Mouse (Mus musculus) intestine, embryonic 15.5 days (tissue): Measurements from ENCODE around the gene Plxnd1. TPM values are rescaled to one million over a fixed set of nuclear protein-coding genes. Genes with fewer than 3 reads are reported as not detected.

ENCODE experiments used
- ATAC-seq: fragments of 200-750 bp; cut with Nextera tagmentation; 2 replicates; pipeline ENCODE4 v1.8.0; 2017; ENCODE audit warnings: moderate TSS enrichment, moderate library complexity
- H3K27ac ChIP-seq: fragments of 300-500 bp; sonication (generic); 2 replicates; pipeline ENCODE4 v1.5.1; 2015; ENCODE audit warnings: mild to moderate bottlenecking, inconsistent platforms
- H3K27me3 ChIP-seq: fragments of 300-500 bp; sonication (generic); replicated peaks from 2 replicates; pipeline ENCODE4 v1.6.1; 2015; ENCODE audit warnings: inconsistent platforms
- H3K36me3 ChIP-seq: fragments of 300-500 bp; sonication (generic); 2 replicates; pipeline ENCODE4 v1.6.1; 2015; ENCODE audit warnings: inconsistent platforms
- H3K4me1 ChIP-seq: fragments of 300-500 bp; sonication (generic); replicated peaks from 2 replicates; pipeline ENCODE4 v1.6.1; 2015; ENCODE audit warnings: inconsistent platforms
- H3K4me2 ChIP-seq: fragments of 300-500 bp; sonication (generic); replicated peaks from 2 replicates; pipeline ENCODE4 v1.6.1; 2015; ENCODE audit warnings: mild to moderate bottlenecking, inconsistent platforms
- H3K4me3 ChIP-seq: fragments of 300-500 bp; sonication (generic); replicated peaks from 2 replicates; pipeline ENCODE4 v1.5.1; 2015; ENCODE audit warnings: inconsistent platforms
- H3K9ac ChIP-seq: fragments of 300-500 bp; sonication (generic); 2 replicates; pipeline ENCODE4 v1.6.1; 2015; ENCODE audit warnings: inconsistent platforms
- H3K9me3 ChIP-seq: fragments of 300-500 bp; sonication (generic); 2 replicates; pipeline ENCODE4 v1.6.1; 2016; ENCODE audit warnings: inconsistent platforms
- WGBS: fragments of 180-500 bp; shearing (Covaris S2); methylation state at CpG from one replicate; pipeline ENCODE4 v1.1.7; 2015; 5-methylcytosine and 5-hydroxymethylcytosine counted together
- polyA plus RNA-seq: library from polyadenylated mRNA; unstranded; fragments of >200 nt; fragmentation: Nextera tagmentation; extraction: Ambion mirVana; gene quantifications from 2 replicates; pipeline ENCODE4 v1.2.1, GENCODE M21; 2015

Gene Plxnd1
- polyA plus RNA-seq, 1 experiment from 2014 or later: 28.9 TPM

DNA sequence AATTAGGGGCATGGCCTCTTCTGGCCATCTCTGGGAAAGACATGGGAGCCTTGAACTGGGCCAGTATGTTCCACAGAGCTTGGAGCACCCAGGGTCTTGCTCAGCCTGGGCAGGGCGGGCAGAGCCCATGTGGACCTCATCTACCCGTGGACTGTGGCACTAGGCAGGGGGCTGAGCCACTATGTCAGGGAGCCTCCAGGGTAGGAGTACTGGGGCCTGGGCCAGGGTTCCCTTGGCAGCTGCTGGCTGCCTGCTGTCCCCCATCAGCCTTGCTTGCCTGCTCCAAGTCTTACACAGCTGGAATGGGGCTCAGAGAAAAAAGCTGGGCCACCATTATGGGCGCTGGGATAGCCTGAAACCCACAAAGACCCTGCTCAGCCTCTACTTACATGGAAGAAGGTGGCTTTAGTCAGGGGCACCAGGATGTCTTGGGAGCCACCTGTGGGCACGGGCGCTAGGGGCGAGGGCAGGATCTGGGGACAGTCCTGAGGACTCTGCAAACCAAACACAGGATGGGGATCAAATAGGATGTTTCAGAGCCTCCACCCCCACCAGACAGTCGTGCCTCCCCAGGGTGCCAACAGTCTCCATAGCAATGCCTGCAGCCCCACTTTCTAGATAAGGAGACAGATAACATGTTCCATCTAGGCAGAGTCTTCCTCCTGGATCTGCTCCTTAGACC lies 22.6 kb downstream of the Plxnd1 start:
- WGBS: 77% methylated on average over 7 of the region's 7 CpGs
- no peak overlapping the region for H3K27ac ChIP-seq
- no peak for ATAC-seq

GRCm38 (mm10) chr6:115971273-115972060 lies 23.3 kb downstream of the Plxnd1 start:
- no peaks in the 10 kb centered on the region for H3K9me3 ChIP-seq
- H3K4me3 ChIP-seq: no peak overlapping the region
- no peaks in the 10 kb centered on the region for H3K27me3 ChIP-seq
- peaks cover 12% of the 10 kb centered on the region; the same call in 1 of the 2 replicates for H3K36me3 ChIP-seq
- WGBS: 39% methylated on average over 13 of the region's 13 CpGs
- no peak overlapping the region for H3K4me2 ChIP-seq
- no peak for ATAC-seq
- H3K9ac ChIP-seq: no peak overlapping the region
- peaks cover 25% of the 10 kb centered on the region for H3K4me1 ChIP-seq
- H3K27ac ChIP-seq: no peak overlapping the region

More for the DNA sequence above, 22.6 kb downstream of the Plxnd1 start:
- Histone ChIP-seq H3K9me3 (no peaks in the 10 kb centered on the region), H3K4me3 (no peak overlapping the region), H3K4me2 (no peak overlapping the region), H3K9ac (no peak overlapping the region), H3K4me1 (peaks cover 25% of the 10 kb centered on the region), H3K36me3 (peaks cover 12% of the 10 kb centered on the region; the same call in 1 of the 2 replicates), H3K27me3 (no peaks in the 10 kb centered on the region)

DNA sequence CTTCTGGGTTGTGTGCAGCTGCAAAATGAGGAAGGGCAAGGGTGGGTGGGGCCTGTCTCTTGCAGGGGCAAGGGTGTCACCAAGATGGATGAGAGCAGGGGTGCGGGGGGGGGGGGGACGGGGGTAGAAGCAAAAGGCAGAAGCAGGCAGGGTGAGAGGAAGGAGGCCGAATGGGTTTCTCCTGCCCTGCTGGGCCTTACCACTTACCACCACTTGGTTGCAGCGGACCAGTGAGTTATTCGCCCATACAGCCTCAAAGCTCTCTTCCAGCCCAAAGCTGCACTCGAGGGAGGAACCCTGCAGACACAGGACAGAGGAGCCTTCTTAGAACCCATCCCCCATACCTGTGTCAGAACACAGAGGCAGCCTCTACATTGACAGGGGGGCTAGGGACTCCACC lies 24.9 kb downstream of the Plxnd1 start:
- no peak for ATAC-seq
- H3K9ac ChIP-seq: no peak overlapping the region
- no peak overlapping the region for H3K27ac ChIP-seq
- H3K27me3 ChIP-seq: no peaks in the 10 kb centered on the region
- peaks cover 25% of the 10 kb centered on the region for H3K4me1 ChIP-seq
- H3K36me3 ChIP-seq: peaks cover 7% of the 10 kb centered on the region; the same call in 1 of the 2 replicates
- no peaks in the 10 kb centered on the region for H3K9me3 ChIP-seq
- H3K4me3 ChIP-seq: no peak overlapping the region
- WGBS: 73% methylated on average over 4 of the region's 6 CpGs
- H3K4me2 ChIP-seq: no peak overlapping the region

DNA sequence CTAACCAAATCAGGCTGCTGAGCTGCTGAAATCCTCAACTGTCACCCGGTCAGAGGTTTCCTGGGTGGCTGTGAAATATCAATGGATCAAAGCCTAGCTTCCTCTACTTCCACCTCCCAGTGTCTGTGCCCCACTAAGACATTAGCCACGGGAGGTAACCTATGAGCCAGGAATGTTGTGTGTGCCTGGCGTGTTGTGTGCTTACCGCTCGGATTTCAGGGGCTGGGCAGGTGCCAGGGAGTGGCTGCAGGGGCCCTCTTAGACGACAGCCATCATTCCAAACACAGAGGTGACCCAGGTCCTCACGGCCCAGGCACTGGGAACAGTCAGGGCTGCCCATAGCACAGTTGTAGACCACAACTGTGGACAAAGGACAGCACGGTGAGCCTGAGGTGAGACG lies 25.7 kb downstream of the Plxnd1 start:
- no peaks in the 10 kb centered on the region for H3K9me3 ChIP-seq
- peaks cover 9% of the 10 kb centered on the region; the same call in 1 of the 2 replicates for H3K36me3 ChIP-seq
- ATAC-seq: no peak
- H3K27ac ChIP-seq: no peak overlapping the region
- no peaks in the 10 kb centered on the region for H3K27me3 ChIP-seq
- 75% methylated on average over 9 of the region's 9 CpGs for WGBS
- peaks cover 25% of the 10 kb centered on the region for H3K4me1 ChIP-seq
- H3K9ac ChIP-seq: no peak overlapping the region
- no peak overlapping the region for H3K4me3 ChIP-seq
- H3K4me2 ChIP-seq: no peak overlapping the region

GRCm38 (mm10) chr6:115968700-115969099 lies 26.1 kb downstream of the Plxnd1 start:
- H3K36me3 ChIP-seq: peaks cover 10% of the 10 kb centered on the region; the same call in 1 of the 2 replicates
- no peak overlapping the region for H3K4me2 ChIP-seq
- no peaks in the 10 kb centered on the region for H3K9me3 ChIP-seq
- no peak overlapping the region for H3K4me3 ChIP-seq
- H3K4me1 ChIP-seq: peaks cover 25% of the 10 kb centered on the region
- no peaks in the 10 kb centered on the region for H3K27me3 ChIP-seq
- WGBS: 87% methylated on average over 6 of the region's 6 CpGs
- H3K9ac ChIP-seq: no peak overlapping the region
- ATAC-seq: no peak
- H3K27ac ChIP-seq: no peak overlapping the region

DNA sequence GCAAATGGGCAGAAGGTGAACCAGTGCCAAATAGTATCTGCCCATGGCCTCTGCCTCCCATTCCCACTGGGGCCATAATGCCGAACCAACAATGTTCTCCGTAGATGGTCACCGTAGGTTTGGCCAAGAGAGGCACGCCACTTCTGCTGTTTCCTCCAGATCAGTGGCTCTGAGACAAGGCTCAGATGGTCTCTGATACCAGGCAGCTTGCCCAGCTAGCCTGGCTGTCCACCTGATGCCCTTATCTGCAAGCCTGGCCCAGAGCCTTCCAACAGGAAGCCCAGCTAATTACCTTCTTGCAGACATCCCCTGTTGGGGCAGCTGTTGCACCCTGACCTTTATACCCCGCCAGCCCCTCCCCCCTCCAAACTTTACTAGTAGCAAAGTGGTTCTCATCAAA lies 26.7 kb downstream of the Plxnd1 start:
- H3K9me3 ChIP-seq: no peaks in the 10 kb centered on the region
- H3K9ac ChIP-seq: no peak overlapping the region
- peaks cover 10% of the 10 kb centered on the region; the same call in 1 of the 2 replicates for H3K36me3 ChIP-seq
- H3K4me3 ChIP-seq: no peak overlapping the region
- WGBS: 82% methylated on average over 5 of the region's 5 CpGs
- peaks cover 20% of the 10 kb centered on the region for H3K4me1 ChIP-seq
- H3K27ac ChIP-seq: no peak overlapping the region
- no peak for ATAC-seq
- H3K27me3 ChIP-seq: no peaks in the 10 kb centered on the region
- no peak overlapping the region for H3K4me2 ChIP-seq

DNA sequence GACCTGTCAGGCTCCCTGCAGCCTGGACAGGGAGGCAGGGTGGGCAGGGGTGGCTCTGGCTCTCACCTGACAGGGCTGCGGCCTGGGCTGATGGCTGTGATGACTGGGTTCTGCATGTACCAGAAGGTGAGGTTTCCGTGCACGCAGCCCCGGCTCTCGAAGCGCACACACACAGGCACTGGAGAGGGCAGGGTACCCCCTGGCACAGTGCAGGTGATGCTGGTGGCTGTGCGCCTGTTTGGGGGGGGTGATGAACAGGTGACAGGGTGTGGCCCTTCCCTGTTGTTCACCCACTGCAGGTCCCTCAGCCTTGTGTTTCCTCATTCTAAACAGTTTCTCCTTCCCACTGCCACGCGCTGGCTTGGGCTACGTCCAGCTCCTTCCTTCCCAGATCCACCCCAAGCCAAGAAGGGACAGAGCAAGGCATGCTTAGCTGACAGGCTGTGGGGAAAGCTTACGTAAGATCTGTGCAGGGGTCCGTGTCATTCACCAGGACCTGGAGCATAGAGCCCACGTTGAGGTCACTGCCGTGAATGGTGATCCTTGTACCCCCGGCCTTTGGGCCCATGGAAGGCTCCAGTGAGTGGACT lies 27.4 kb downstream of the Plxnd1 start:
- Histone ChIP-seq H3K9me3 (no peaks in the 10 kb centered on the region), H3K4me3 (no peak overlapping the region), H3K9ac (no peak overlapping the region), H3K36me3 (peaks cover 10% of the 10 kb centered on the region), H3K27me3 (no peaks in the 10 kb centered on the region), H3K4me1 (peaks cover 13% of the 10 kb centered on the region), H3K4me2 (no peak overlapping the region), H3K27ac (no peak overlapping the region)
- ATAC-seq: no peak
- WGBS: 90% methylated on average over 15 of the region's 15 CpGs

- H3K36me3 ChIP-seq: peaks cover 10% of the 10 kb centered on the region
- H3K4me2 ChIP-seq: no peak overlapping the region
- 90% methylated on average over 19 of the region's 19 CpGs for WGBS
- no peak for ATAC-seq
- H3K9ac ChIP-seq: no peak overlapping the region
- H3K27ac ChIP-seq: no peak overlapping the region
- H3K4me1 ChIP-seq: peaks cover 3% of the 10 kb centered on the region
- H3K27me3 ChIP-seq: no peaks in the 10 kb centered on the region
- no peak overlapping the region for H3K4me3 ChIP-seq
- H3K9me3 ChIP-seq: no peaks in the 10 kb centered on the region
Measured at GRCm38 (mm10) chr6:115966227-115966966, 28.4 kb downstream of the Plxnd1 start.

DNA sequence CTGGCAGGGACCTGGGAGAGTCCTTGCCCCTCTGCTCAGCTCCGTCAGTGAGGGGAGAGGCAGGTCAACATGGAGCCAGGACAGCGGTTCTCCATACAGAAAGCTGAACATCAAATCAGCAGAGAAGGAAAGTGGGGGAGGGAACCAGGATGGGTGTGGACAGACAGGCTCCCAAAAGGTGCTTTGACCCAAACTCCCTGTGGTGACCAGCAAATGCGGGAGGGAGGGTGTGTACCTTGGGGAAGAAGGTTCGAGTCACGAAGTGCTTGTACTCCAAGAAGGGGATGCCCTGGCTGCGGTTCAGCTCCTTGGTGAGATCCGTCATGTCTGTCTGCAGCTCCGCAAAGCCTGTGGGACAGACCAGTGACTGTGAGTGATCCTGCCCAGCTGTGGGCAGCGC lies 31.1 kb downstream of the Plxnd1 start:
- Histone ChIP-seq H3K9me3 (no peaks in the 10 kb centered on the region), H3K9ac (no peak overlapping the region), H3K4me1 (peaks cover 12% of the 10 kb centered on the region), H3K27me3 (no peaks in the 10 kb centered on the region), H3K4me2 (no peak overlapping the region), H3K27ac (no peak overlapping the region), H3K4me3 (no peak overlapping the region), H3K36me3 (peaks cover 10% of the 10 kb centered on the region)
- whole genome bisulfite sequencing: 77% methylated on average over 9 of the region's 9 CpGs
- no peak for ATAC-seq

DNA sequence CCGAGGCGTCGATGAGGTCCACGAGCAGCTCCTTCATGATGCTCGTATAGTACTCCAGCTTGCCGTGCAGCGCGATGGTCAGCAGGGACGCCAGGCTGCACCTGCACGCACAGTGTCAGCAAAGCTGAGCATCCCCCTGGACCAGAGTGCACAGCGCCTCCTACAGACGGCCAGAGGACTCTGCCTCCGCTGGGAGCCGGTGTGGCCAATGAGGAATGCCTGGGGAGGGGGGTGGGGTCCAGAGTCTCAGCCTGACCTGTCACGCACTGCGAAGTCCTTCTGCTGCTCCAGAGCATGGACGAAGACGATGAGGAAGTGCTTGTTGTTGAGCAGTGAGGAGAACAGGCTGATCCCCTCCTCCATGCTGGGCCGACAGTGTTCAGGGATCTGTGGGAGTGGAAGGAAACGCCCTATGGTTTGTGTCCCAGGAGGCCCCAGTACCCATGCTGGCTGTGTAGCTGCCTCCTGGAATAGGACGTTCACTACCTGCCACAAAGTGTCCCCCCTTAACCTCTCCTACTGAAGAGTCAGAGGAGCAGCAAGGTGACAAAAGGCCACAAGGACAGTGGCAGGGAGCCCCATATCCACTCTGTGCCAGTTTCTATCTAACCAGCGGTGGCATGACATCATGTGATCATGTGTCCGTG lies 32.2 kb downstream of the Plxnd1 start:
- Histone ChIP-seq H3K4me2 (no peak overlapping the region), H3K36me3 (peaks cover 5% of the 10 kb centered on the region; the same call in 1 of the 2 replicates), H3K27ac (no peak overlapping the region), H3K27me3 (no peaks in the 10 kb centered on the region), H3K9ac (no peak overlapping the region), H3K4me3 (no peak overlapping the region), H3K9me3 (no peaks in the 10 kb centered on the region), H3K4me1 (peaks cover 20% of the 10 kb centered on the region)
- whole genome bisulfite sequencing: 50% methylated on average over 23 of the region's 23 CpGs
- ATAC-seq: 0 out of 2 replicates have a peak, but pooled peaks have one; percentile 15

GRCm38 (mm10) chr6:115961743-115962142 lies 33.1 kb downstream of the Plxnd1 start:
- WGBS: 86% methylated on average over 3 of the region's 3 CpGs
- H3K36me3 ChIP-seq: peaks cover 2% of the 10 kb centered on the region; the same call in 1 of the 2 replicates
- no peak overlapping the region for H3K27ac ChIP-seq
- no peak overlapping the region for H3K9ac ChIP-seq
- H3K27me3 ChIP-seq: no peaks in the 10 kb centered on the region
- H3K4me3 ChIP-seq: no peak overlapping the region
- ATAC-seq: no peak
- H3K4me2 ChIP-seq: no peak overlapping the region
- peaks cover 28% of the 10 kb centered on the region for H3K4me1 ChIP-seq
- H3K9me3 ChIP-seq: no peaks in the 10 kb centered on the region
